Mouse (Mus musculus): Measurements from ENCODE around the gene Gm7978.
"Not testable (repeated sequence)": the region's sequence is repeated elsewhere in the genome, so short reads cannot be mapped to it uniquely, and the experiment has no call there.

DNA sequence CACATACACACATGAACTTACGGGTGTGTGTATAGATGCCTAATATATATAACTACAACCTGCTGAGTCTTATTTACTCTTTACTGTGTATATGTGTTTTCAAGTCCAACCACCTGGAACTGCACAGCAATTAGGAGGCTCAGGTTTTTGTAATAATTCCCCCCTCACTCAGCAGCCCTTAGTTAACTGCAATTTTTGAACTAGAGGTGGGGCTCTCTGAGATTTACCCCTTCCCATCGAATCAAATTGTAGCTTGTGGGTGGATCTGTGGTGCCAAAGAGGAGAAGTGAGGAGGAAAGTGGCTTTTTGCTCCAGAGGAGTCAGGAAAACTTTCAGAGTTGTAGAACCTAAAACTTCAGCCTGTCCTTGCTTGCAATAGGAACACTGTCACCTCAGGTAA is 39.7 kb upstream of the Gm7978 start, which contains the start of gene E330014E10Rik:
- not testable (repeated sequence) for TF ChIP-seq POLR2A (IDR thresholded peaks at IDR 0.05; ENCODE audit: control insufficient read depth, low read depth, low read length); CTCF (IDR thresholded peaks at IDR 0.05; ENCODE audit: control insufficient read depth, insufficient read depth, insufficient replicate concordance, low read depth, low read length)

Data from testis, adult 2 months (tissue).